Mouse (Mus musculus) ES-E14 (cell line): ENCODE measurements around the gene Mymk.

Experiments
- CHD2 ChIP-seq: IDR thresholded peaks from 2 replicates; pipeline ENCODE4 v1.6.1; 2014; ENCODE audit warnings: mild to moderate bottlenecking, low read depth, low read length, inconsistent platforms
- HCFC1 ChIP-seq: IDR thresholded peaks from 2 replicates; pipeline ENCODE4 v1.6.1; 2012; ENCODE audit warnings: low read length, inconsistent platforms, borderline replicate concordance; ENCODE audit not compliant: insufficient read depth
- ZC3H11A ChIP-seq: IDR thresholded peaks from 2 replicates; pipeline ENCODE4 v1.6.1; 2012; ENCODE audit warnings: low read depth, mild to moderate bottlenecking, inconsistent platforms, low read length, borderline replicate concordance
- ZNF384 ChIP-seq: IDR thresholded peaks from 2 replicates; pipeline ENCODE4 v1.6.1; 2012; ENCODE audit warnings: low read depth, low read length, inconsistent platforms

DNA sequence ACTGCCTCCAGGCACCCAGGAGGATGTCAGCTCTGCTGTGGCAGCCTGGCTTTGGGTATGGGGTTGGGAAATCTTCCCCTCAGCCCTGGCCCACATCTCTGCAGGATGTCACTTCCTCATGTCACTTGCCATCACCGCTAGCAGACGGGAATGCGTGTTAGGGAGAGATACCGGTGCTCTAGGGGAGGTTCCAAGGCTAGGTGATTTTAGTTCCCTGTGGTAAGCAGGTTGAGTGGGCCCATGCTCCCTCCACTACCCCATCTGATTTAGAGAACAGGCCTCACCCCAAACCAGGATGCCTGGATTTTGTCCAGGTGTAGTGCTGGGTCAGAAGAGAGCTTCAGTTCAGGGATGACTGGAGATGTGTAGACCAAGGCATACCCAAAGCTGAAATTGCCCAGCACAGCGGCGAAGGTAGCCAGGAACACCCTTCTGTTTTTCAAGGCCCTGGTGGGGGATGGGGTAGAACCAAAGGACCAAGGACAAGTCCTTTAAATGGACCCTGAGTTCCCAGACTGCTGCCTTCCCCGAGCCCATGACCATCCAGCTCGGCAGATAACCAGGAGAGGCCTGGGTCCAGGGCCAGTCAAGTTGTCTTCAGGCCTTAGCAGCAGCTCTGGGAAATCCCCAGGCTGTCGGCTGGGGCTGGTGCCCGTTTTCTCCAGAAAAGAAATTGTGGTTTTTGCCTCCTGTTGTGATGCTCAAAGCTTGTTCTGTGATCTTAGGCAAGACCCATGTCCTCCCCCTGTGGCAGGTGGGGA, 44.9 kb downstream of the Mymk start:
- no peak for TF ChIP-seq ZC3H11A
- TF ChIP-seq HCFC1 = no peak
- no peak for TF ChIP-seq CHD2
- TF ChIP-seq ZNF384 = no peak
